Mouse (Mus musculus) heart, postnatal 0 days (tissue): ENCODE results near the gene Megf8. TPM values are rescaled to one million over a fixed set of nuclear protein-coding genes. Genes with fewer than 3 reads are reported as not detected.
A peak's percentile ranks its signal among the peaks of the same experiment; 100 is the strongest.

Experiments
- ATAC-seq: fragments of 200-750 bp; cut with Nextera tagmentation; 2 replicates; pipeline ENCODE4 v1.8.0; 2017; ENCODE audit warnings: low read depth, moderate number of reproducible peaks, moderate library complexity; ENCODE audit not compliant: insufficient read depth
- DNase-seq: peaks from one replicate; pipeline ENCODE4 v3.0.0-alpha.2; 2016; ENCODE audit warnings: low spot score
- H3K27ac ChIP-seq: fragments of 300-500 bp; sonication (generic); 2 replicates; pipeline ENCODE4 v1.5.1; 2014; ENCODE audit warnings: low read depth, mild to moderate bottlenecking
- H3K27me3 ChIP-seq: fragments of 300-500 bp; sonication (generic); 2 replicates; pipeline ENCODE4 v1.6.1; 2014; ENCODE audit warnings: low read length, mixed read lengths; ENCODE audit not compliant: control insufficient read depth, insufficient read depth
- H3K36me3 ChIP-seq: fragments of 300-500 bp; sonication (generic); replicated peaks from 2 replicates; pipeline ENCODE4 v1.6.1; 2014; ENCODE audit warnings: low read length, mixed read lengths; ENCODE audit not compliant: control insufficient read depth, insufficient read depth
- H3K4me1 ChIP-seq: fragments of 300-500 bp; sonication (generic); 2 replicates; pipeline ENCODE4 v1.6.1; 2014; ENCODE audit warnings: antibody characterized with exemption; ENCODE audit not compliant: control insufficient read depth, insufficient read depth
- H3K4me2 ChIP-seq: fragments of 300-500 bp; sonication (generic); 2 replicates; pipeline ENCODE4 v1.6.1; 2014; ENCODE audit warnings: low read depth, mild to moderate bottlenecking, low read length, moderate library complexity
- H3K4me3 ChIP-seq: fragments of 300-500 bp; sonication (generic); 2 replicates; pipeline ENCODE4 v1.5.1; 2014; ENCODE audit warnings: low read depth, low read length
- H3K9ac ChIP-seq: fragments of 300-500 bp; sonication (generic); replicated peaks from 2 replicates; pipeline ENCODE4 v1.6.1; 2014; ENCODE audit warnings: low read depth, low read length, mixed read lengths
- H3K9me3 ChIP-seq: fragments of 300-500 bp; sonication (generic); replicated peaks from 2 replicates; pipeline ENCODE4 v1.6.1; 2016; ENCODE audit warnings: low read length; ENCODE audit not compliant: control insufficient read depth
- CTCF ChIP-seq: IDR thresholded peaks from 2 replicates; pipeline ENCODE4 v1.5.1; 2016; ENCODE audit warnings: antibody characterized with exemption, control low read depth, low read depth
- EP300 ChIP-seq: IDR thresholded peaks from 2 replicates; pipeline ENCODE4 v1.6.1; 2016; ENCODE audit warnings: antibody characterized with exemption, low read depth
- WGBS: fragments of 180-500 bp; shearing (Covaris S2); extraction: QIAGEN DNeasy Blood & Tissue Kit; methylation state at CpG from one replicate; pipeline ENCODE4 v1.1.7; 2014; 5-methylcytosine and 5-hydroxymethylcytosine counted together
- polyA plus RNA-seq: library from polyadenylated mRNA; unstranded; fragments of >200 nt; fragmentation: Nextera tagmentation; extraction: Ambion mirVana; gene quantifications from 2 replicates; pipeline ENCODE4 v1.2.1, GENCODE M21; 2015
- total RNA-seq: library from RNA; depleted of rRNA; stranded (reverse); fragments of >200 nt; gene quantifications from 2 replicates; pipeline ENCODE4 v1.2.3, GENCODE M21; 2014; ENCODE audit warnings: low replicate concordance

Megf8 gene
- total and polyA plus RNA-seq, 2 experiments from 2014 or later: 4.4 to 17.7 TPM

GRCm38 (mm10) chr7:25363632-25364031 lies 46.7 kb downstream of the Megf8 start:
- peaks cover 23% of the 10 kb centered on the region for H3K27me3 ChIP-seq
- H3K9ac ChIP-seq: no peak overlapping the region
- 90% methylated on average over 17 of the region's 17 CpGs for WGBS
- 0 out of 2 replicates have a peak, but pooled peaks cover 2% of the 10 kb centered on the region for H3K4me1 ChIP-seq
- DNase-seq (no peak), ATAC-seq (no peak)
- TF ChIP-seq CTCF (no peak), EP300 (no peak)
- H3K27ac ChIP-seq: no peak overlapping the region
- no peak overlapping the region for H3K4me2 ChIP-seq
- no peaks in the 10 kb centered on the region for H3K9me3 ChIP-seq
- H3K36me3 ChIP-seq: peaks cover 28% of the 10 kb centered on the region; the same call in 1 of the 2 replicates
- H3K4me3 ChIP-seq: no peak overlapping the region

- Histone ChIP-seq H3K9me3 (no peaks in the 10 kb centered on the region), H3K27ac (no peak overlapping the region), H3K9ac (no peak overlapping the region), H3K4me3 (no peak overlapping the region), H3K36me3 (peaks cover 15% of the 10 kb centered on the region; the same call in 1 of the 2 replicates), H3K27me3 (peaks cover 40% of the 10 kb centered on the region), H3K4me1 (no peaks in the 10 kb centered on the region), H3K4me2 (no peak overlapping the region)
- WGBS: 50% methylated on average over 13 of the region's 13 CpGs
- TF ChIP-seq CTCF (no peak), EP300 (no peak)
- ATAC-seq (no peak), DNase-seq (no peak)
Observed at GRCm38 (mm10) chr7:25365937-25366625, 49.1 kb downstream of the Megf8 start.

- peaks cover 40% of the 10 kb centered on the region for H3K27me3 ChIP-seq
- no peak overlapping the region; the same call in 1 of the 2 replicates for H3K4me2 ChIP-seq
Observed at GRCm38 (mm10) chr7:25367632-25368293, 50.8 kb downstream of the Megf8 start.

GRCm38 (mm10) chr7:25368333-25368732 lies 51.4 kb downstream of the Megf8 start:
- ATAC-seq (no peak), DNase-seq (no peak)
- TF ChIP-seq CTCF (no peak), EP300 (no peak)
- Histone ChIP-seq H3K36me3 (peaks cover 11% of the 10 kb centered on the region; the same call in 1 of the 2 replicates), H3K9me3 (no peaks in the 10 kb centered on the region), H3K4me1 (no peaks in the 10 kb centered on the region), H3K27me3 (peaks cover 40% of the 10 kb centered on the region), H3K4me2 (no peak overlapping the region), H3K4me3 (no peak overlapping the region), H3K27ac (no peak overlapping the region), H3K9ac (no peak overlapping the region)
- WGBS: 18% methylated on average over 12 of the region's 12 CpGs

More at GRCm38 (mm10) chr7:25367632-25368293, 50.8 kb downstream of the Megf8 start:
- no peak overlapping the region for H3K9ac ChIP-seq
- no peaks in the 10 kb centered on the region for H3K9me3 ChIP-seq
- H3K4me1 ChIP-seq: no peaks in the 10 kb centered on the region
- ATAC-seq: no peak
- 0 out of 2 replicates have a peak overlapping the region, but pooled peaks have one; percentile 12 for H3K4me3 ChIP-seq
- DNase-seq: no peak
- no peak overlapping the region for H3K27ac ChIP-seq
- no peak for TF ChIP-seq EP300
- peak; percentile 62 for TF ChIP-seq CTCF
- 1% methylated on average over 33 of the region's 33 CpGs for WGBS
- peaks cover 14% of the 10 kb centered on the region; the same call in 1 of the 2 replicates for H3K36me3 ChIP-seq

- peaks cover 4% of the 10 kb centered on the region; the same call in 1 of the 2 replicates for H3K36me3 ChIP-seq
- no peak within 1 kb of the TSS for H3K27ac ChIP-seq
- peaks cover 40% of the 10 kb centered on the region for H3K27me3 ChIP-seq
- DNase-seq (no peak), ATAC-seq (no peak)
- no peak within 1 kb of the TSS for H3K4me2 ChIP-seq
- 49% methylated on average over 12 of the region's 12 CpGs for WGBS
- no peaks in the 10 kb centered on the region for H3K9me3 ChIP-seq
- TF ChIP-seq EP300 (no peak), CTCF (no peak)
- no peaks in the 10 kb centered on the region for H3K4me1 ChIP-seq
- H3K9ac ChIP-seq: no peak within 1 kb of the TSS
- no peak within 1 kb of the TSS for H3K4me3 ChIP-seq
Observed at GRCm38 (mm10) chr7:25369058-25369749, 52.2 kb downstream of the Megf8 start, which contains the start of gene Cnfn. Gene Cnfn (minus strand): TSS chr7:25369724.
